Mouse (Mus musculus) limb, embryonic 14.5 days (tissue): Measurements from ENCODE around the gene Eif4h. TPM values are rescaled to one million over a fixed set of nuclear protein-coding genes. Genes with fewer than 3 reads are reported as not detected.

Source experiments
- ATAC-seq: fragments of 200-750 bp; cut with Nextera tagmentation; 2 replicates; pipeline ENCODE4 v1.8.0; 2017; ENCODE audit warnings: low read depth, moderate number of reproducible peaks, moderate TSS enrichment; ENCODE audit not compliant: low FRiP score
- DNase-seq: peaks from one replicate; pipeline ENCODE4 v3.0.0-alpha.2; 2015; ENCODE audit warnings: low spot score
- H3K27ac ChIP-seq: fragments of 300-500 bp; sonication (generic); replicated peaks from 2 replicates; pipeline ENCODE4 v1.5.1; 2014; ENCODE audit warnings: low read depth, mild to moderate bottlenecking, low read length, moderate library complexity, mixed read lengths
- H3K27me3 ChIP-seq: fragments of 300-500 bp; sonication (generic); 2 replicates; pipeline ENCODE4 v1.6.1; 2014; ENCODE audit warnings: low read length, mixed read lengths; ENCODE audit not compliant: control insufficient read depth, insufficient read depth
- H3K36me3 ChIP-seq: fragments of 300-500 bp; sonication (generic); 2 replicates; pipeline ENCODE4 v1.6.1; 2014; ENCODE audit warnings: mild to moderate bottlenecking, low read length, moderate library complexity, mixed read lengths; ENCODE audit not compliant: control insufficient read depth, insufficient read depth
- H3K4me1 ChIP-seq: fragments of 300-500 bp; sonication (generic); 2 replicates; pipeline ENCODE4 v1.6.1; 2014; ENCODE audit warnings: antibody characterized with exemption, low read length, mixed read lengths; ENCODE audit not compliant: control insufficient read depth, insufficient read depth
- H3K4me2 ChIP-seq: fragments of 300-500 bp; sonication (generic); replicated peaks from 2 replicates; pipeline ENCODE4 v1.6.1; 2014; ENCODE audit warnings: low read depth, mild to moderate bottlenecking, low read length, moderate library complexity; ENCODE audit not compliant: severe bottlenecking
- H3K4me3 ChIP-seq: fragments of 300-500 bp; sonication (generic); replicated peaks from 2 replicates; pipeline ENCODE4 v1.5.1; 2014; ENCODE audit warnings: low read length
- H3K9ac ChIP-seq: fragments of 300-500 bp; sonication (generic); 2 replicates; pipeline ENCODE4 v1.6.1; 2014; ENCODE audit warnings: mild to moderate bottlenecking, low read depth, low read length, moderate library complexity; ENCODE audit not compliant: severe bottlenecking
- H3K9me3 ChIP-seq: fragments of 300-500 bp; sonication (generic); 2 replicates; pipeline ENCODE4 v1.6.1; 2016; ENCODE audit warnings: low read length; ENCODE audit not compliant: control insufficient read depth
- POLR2A ChIP-seq: fragments of 200-500 bp; IDR thresholded peaks from 2 replicates; pipeline ENCODE4 v1.8.0; 2012; ENCODE audit warnings: inconsistent platforms, mild to moderate bottlenecking, moderate library complexity, borderline replicate concordance; ENCODE audit not compliant: insufficient read depth, insufficient read length; ENCODE audit errors: extremely low read depth
- WGBS: fragments of 180-500 bp; shearing (Covaris S2); extraction: QIAGEN DNeasy Blood & Tissue Kit; methylation state at CpG from one replicate; pipeline ENCODE4 v1.1.7; 2014; 5-methylcytosine and 5-hydroxymethylcytosine counted together
- polyA plus RNA-seq, 2 experiments: library from polyadenylated mRNA; depleted of rRNA in 1 of 2; stranded (reverse) in 1 of 2; unstranded in 1 of 2; fragments of >200 nt; fragmentation: Nextera tagmentation in 1 of 2; extraction: Ambion mirVana in 1 of 2; gene quantifications; 2 replicates each; pipeline versions ENCODE4 v1.2.1 to v1.2.3; 2012 to 2014

The Eif4h gene
- polyA plus RNA-seq, 2 experiments, result 342 to 424 TPM

DNA sequence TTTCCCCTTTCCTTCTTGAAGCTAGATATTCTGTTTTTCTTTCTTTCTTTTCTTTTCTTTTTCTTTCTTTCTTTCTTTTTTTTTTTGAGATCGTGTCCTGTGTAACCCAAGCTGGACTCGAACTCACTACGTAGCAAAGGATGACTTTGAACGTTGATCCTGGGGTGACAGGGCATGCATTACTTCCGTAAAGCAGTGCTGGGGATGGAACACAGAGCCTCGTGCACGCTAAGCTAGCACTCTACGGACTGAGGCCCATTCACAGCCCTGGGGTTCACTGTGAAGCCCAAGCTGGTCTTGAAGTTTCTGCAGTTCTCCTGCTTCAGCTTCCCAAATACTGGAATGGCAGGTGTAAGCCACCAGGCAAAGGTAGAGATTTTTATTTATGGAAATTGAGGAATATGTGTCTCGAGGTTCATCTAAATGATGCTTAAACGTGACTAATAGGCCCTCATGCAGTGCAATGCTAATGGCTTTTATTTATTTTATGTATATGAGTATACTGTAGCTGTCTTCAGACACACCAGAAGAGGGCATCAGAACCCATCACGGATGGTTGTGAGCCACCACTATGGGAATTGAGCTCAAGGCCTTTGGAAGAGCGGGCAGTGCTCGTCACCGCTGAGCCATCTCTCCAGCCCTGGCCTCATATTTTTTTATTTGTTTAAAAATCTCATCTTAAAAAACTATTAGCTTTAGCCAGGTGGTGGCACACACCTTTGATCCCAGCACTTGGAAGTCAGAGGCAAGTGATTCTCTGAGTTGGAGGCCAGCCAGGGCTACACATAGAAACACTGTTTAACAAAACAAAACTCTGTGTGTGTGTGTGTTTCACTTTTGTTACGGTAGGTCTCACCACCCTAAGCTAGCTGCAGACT is 56.0 kb downstream of the Eif4h start:
- ATAC-seq (no peak), DNase-seq (no peak)
- peaks cover 12% of the 10 kb centered on the region for H3K36me3 ChIP-seq
- TF ChIP-seq POLR2A, result no peak
- peaks cover 9% of the 10 kb centered on the region; the same call in 1 of the 2 replicates for H3K4me1 ChIP-seq
- H3K27ac ChIP-seq, result no peak overlapping the region
- no peaks in the 10 kb centered on the region for H3K9me3 ChIP-seq
- 29% methylated on average over 15 of the region's 15 CpGs for WGBS
- peak overlapping the region; percentile 86 for H3K4me3 ChIP-seq
- H3K27me3 ChIP-seq, result no peaks in the 10 kb centered on the region
- peak overlapping the region; percentile 84 for H3K4me2 ChIP-seq
- peak overlapping the region; percentile 78 for H3K9ac ChIP-seq

DNA sequence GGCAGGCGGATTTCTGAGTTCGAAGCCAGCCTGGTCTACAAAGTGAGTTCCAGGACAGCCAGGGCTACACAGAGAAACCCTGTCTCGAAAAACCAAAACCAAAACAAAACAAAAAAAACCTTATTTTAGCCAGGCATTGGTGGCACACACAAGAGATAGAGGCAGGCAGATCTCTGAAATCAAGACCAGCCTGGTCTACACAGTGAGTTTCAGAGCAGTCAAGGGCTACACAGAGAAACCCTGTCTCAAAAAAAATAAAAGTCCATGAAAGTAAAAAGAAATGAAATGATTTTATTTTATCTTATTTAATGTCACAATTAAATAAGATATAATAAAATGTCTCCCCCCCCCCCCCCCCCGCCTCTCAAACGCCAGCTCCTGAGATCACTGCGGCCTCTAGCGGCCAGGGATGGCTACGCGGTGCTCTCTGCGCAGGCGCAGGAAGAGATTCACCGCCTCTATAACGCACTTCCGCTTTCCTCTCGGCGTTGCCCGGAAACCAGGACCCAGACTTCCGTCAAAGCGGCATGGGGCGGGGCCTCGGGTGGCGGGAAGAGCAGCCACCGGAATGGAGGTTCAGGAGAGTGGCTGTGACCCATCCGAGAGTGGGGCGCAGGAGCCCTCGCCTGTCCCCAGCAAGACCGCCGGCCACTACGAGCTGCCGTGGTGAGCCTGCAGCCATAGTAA is 56.9 kb downstream of the Eif4h start:
- ATAC-seq, result peak; percentile 96
- WGBS, result 9% methylated on average over 26 of the region's 30 CpGs
- peaks cover 12% of the 10 kb centered on the region for H3K36me3 ChIP-seq
- peak overlapping the region; percentile 84 for H3K4me2 ChIP-seq
- H3K9me3 ChIP-seq, result no peaks in the 10 kb centered on the region
- peaks cover 9% of the 10 kb centered on the region; the same call in 1 of the 2 replicates for H3K4me1 ChIP-seq
- H3K9ac ChIP-seq, result peak overlapping the region; percentile 78
- H3K4me3 ChIP-seq, result peak overlapping the region; percentile 86
- no peaks in the 10 kb centered on the region for H3K27me3 ChIP-seq
- peak; percentile 46; the same call in 1 of the 2 replicates for TF ChIP-seq POLR2A
- peak; percentile 96 for DNase-seq
- H3K27ac ChIP-seq, result no peak overlapping the region

DNA sequence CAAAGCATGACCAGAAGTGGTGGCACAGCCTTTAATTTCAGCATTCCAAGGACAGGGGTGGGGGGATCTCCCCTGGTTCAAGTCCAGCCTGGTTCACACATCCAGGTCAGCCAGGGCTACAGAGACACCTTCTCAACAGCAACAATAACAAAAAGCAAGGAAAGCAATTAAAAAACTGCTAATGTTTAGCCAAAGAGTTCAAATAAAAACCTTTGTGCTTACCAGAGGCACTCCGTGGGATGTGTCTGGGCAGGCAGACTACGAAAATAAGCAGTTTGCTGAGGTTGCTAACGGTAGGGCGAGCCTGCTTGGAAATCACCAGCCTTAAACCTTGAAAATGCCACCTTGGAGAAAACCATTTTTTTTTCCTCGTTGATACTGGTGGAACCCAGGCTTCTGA is 58.1 kb downstream of the Eif4h start, which contains the start of gene Rfc2:
Gene Rfc2, plus strand, starts transcription at position 221 of the 400 bp plus-strand sequence.
- H3K27me3 ChIP-seq, result no peaks in the 10 kb centered on the region
- no peaks in the 10 kb centered on the region for H3K9me3 ChIP-seq
- no peak for DNase-seq
- no peak within 1 kb of the TSS for H3K4me3 ChIP-seq
- peaks cover 3% of the 10 kb centered on the region for H3K36me3 ChIP-seq
- peaks cover 9% of the 10 kb centered on the region; the same call in 1 of the 2 replicates for H3K4me1 ChIP-seq
- H3K27ac ChIP-seq, result 0 out of 2 replicates have a peak within 1 kb of the TSS, but pooled peaks have one; percentile 3
- no peak within 1 kb of the TSS for H3K4me2 ChIP-seq
- ATAC-seq, result no peak
- 74% methylated on average over 5 of the region's 5 CpGs for WGBS
- H3K9ac ChIP-seq, result no peak within 1 kb of the TSS
- no peak for TF ChIP-seq POLR2A

DNA sequence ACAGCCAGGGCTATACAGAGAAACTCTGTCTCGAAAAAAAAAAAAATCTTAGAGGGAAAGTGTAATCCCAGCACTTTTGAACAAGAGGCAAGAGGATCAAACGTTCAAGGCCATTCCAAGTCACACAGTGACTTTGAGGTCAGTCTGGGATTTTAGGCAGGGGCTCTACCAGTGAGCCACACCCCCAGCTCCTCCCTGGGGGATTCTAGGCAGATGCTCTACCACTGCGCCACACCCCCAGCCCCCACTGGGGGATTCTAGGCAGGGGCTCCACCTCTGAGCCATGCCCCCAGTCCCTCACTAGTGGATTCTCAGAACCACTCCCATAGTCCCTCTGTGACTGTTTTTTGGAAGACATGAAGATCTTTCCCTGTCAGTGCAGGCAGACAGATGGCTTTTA is 60.2 kb downstream of the Eif4h start:
- Histone ChIP-seq H3K4me2 (no peak overlapping the region), H3K9ac (no peak overlapping the region), H3K36me3 (no peaks in the 10 kb centered on the region), H3K4me1 (peaks cover 9% of the 10 kb centered on the region; the same call in 1 of the 2 replicates), H3K27ac (no peak overlapping the region), H3K4me3 (no peak overlapping the region), H3K27me3 (no peaks in the 10 kb centered on the region), H3K9me3 (no peaks in the 10 kb centered on the region)
- no peak for ATAC-seq
- TF ChIP-seq POLR2A, result no peak
- 67% methylated on average over 3 of the region's 3 CpGs for WGBS
- DNase-seq, result no peak

DNA sequence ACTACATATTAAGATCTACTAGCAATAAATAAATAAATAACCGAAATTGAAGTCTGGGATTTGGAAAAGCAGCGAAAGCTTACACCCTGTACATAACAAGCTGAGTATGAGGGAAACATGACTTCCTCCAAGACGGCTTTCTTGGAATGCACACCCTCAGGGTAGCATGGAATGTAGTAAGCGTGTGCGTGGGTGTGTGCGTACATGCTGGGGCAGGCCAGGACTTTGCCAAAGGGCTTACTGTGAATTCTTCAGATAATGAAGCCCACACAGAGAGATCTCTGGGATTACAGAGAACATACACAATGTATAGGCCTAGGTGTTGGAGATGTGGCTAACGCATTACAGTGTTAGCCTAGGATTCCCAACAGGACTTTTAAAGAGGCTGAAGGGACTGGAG is 61.8 kb downstream of the Eif4h start:
- WGBS, result 78% methylated on average over 7 of the region's 7 CpGs
- Histone ChIP-seq H3K27me3 (no peaks in the 10 kb centered on the region), H3K4me1 (peaks cover 2% of the 10 kb centered on the region), H3K27ac (no peak overlapping the region), H3K9me3 (no peaks in the 10 kb centered on the region), H3K4me2 (no peak overlapping the region), H3K9ac (no peak overlapping the region), H3K4me3 (no peak overlapping the region), H3K36me3 (no peaks in the 10 kb centered on the region)
- TF ChIP-seq POLR2A, result no peak
- ATAC-seq (no peak), DNase-seq (peak; percentile 34)
